Mouse (Mus musculus) embryonic facial prominence, embryonic 10.5 days (tissue): ENCODE measurements at regions not wholly inside any gene's neighbourhood (a gene's known extent, or its start where the extent isn't known, plus 50 kb on each side); places are given as distances from the start of the nearest gene placed in this dataset.

ENCODE experiments used
- DNase-seq: peaks from one replicate; pipeline ENCODE4 v3.0.0-alpha.2; 2017; ENCODE audit warnings: low spot score
- H3K27ac ChIP-seq: fragments of 300-500 bp; sonication (generic); replicated peaks from 2 replicates; pipeline ENCODE4 v1.5.1; 2016; ENCODE audit warnings: mild to moderate bottlenecking
- H3K27me3 ChIP-seq: fragments of 300-500 bp; sonication (generic); replicated peaks from 2 replicates; pipeline ENCODE4 v1.6.1; 2016; ENCODE audit warnings: low read depth, mild to moderate bottlenecking; ENCODE audit not compliant: poor library complexity, severe bottlenecking
- H3K36me3 ChIP-seq: fragments of 300-500 bp; sonication (generic); replicated peaks from 2 replicates; pipeline ENCODE4 v1.6.1; 2016; ENCODE audit warnings: mild to moderate bottlenecking, moderate library complexity
- H3K4me1 ChIP-seq: fragments of 300-500 bp; sonication (generic); 2 replicates; pipeline ENCODE4 v1.6.1; 2016
- H3K4me3 ChIP-seq: fragments of 300-500 bp; sonication (generic); 2 replicates; pipeline ENCODE4 v1.5.1; 2016; ENCODE audit warnings: mild to moderate bottlenecking, moderate library complexity
- H3K9me3 ChIP-seq: fragments of 300-500 bp; sonication (generic); 2 replicates; pipeline ENCODE4 v1.6.1; 2016; ENCODE audit warnings: mild to moderate bottlenecking
- WGBS: fragments of 180-500 bp; shearing (Covaris S2); methylation state at CpG from one replicate; pipeline ENCODE4 v1.1.7; 2016; 5-methylcytosine and 5-hydroxymethylcytosine counted together

GRCm38 (mm10) chr14:114912271-114912670, 179.7 kb upstream of the Gpc5 start:
- no peak for DNase-seq
- H3K27me3 ChIP-seq = no peaks in the 10 kb centered on the region
- no peak overlapping the region for H3K4me3 ChIP-seq
- H3K9me3 ChIP-seq = no peaks in the 10 kb centered on the region
- no peaks in the 10 kb centered on the region for H3K36me3 ChIP-seq
- peaks cover 9% of the 10 kb centered on the region for H3K4me1 ChIP-seq
- WGBS = 74% methylated on average over 7 of the region's 7 CpGs
- H3K27ac ChIP-seq = peak overlapping the region; percentile 54

DNA sequence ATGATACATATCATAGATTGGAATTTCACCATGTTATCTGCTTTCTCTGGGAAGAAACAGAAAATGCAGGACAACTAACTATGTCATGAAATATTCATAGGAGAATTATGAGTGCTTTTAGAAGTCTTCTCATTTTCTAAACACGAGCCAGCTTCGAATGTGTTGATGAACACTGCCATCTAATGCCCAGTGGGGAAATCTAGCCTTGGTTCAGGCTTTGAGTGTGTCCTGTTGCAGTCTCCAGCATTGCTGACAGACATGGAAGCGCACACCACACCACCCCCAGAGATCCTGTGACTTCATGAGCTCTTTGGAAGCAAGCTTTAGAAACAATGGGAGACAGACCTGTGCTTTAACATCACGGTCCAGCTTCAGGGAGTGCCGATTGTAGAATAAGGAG, 178.8 kb upstream of the Gpc5 start:
- Histone ChIP-seq H3K36me3 (no peaks in the 10 kb centered on the region), H3K9me3 (no peaks in the 10 kb centered on the region), H3K4me1 (peaks cover 9% of the 10 kb centered on the region), H3K27me3 (no peaks in the 10 kb centered on the region), H3K27ac (no peak overlapping the region), H3K4me3 (no peak overlapping the region)
- DNase-seq = peak; percentile 44
- WGBS = 49% methylated on average over 5 of the region's 5 CpGs

GRCm38 (mm10) chr14:114945744-114946143, 146.3 kb upstream of the Gpc5 start:
- no peaks in the 10 kb centered on the region for H3K9me3 ChIP-seq

DNA sequence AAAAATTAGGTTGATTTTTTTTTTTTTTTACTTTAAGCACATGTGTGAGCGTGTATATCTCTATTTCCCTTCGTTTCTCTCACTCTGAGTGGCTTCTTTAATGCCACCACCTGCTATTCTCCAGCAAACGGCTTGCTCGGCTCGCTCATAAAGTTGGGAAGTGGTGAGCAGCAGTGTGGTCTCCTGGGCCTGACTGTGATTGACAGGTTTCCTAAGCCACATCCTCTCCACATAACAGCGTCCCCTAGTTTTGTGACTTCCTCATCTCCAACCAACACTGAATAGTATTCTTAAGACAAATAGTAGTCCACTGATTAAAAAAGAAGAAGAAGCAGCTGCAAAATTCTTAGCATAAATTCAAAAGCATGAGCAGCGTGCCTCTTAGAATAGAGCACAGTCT, 145.7 kb upstream of the Gpc5 start:
- 71% methylated on average over 7 of the region's 7 CpGs for WGBS
- no peaks in the 10 kb centered on the region for H3K27me3 ChIP-seq
- H3K4me1 ChIP-seq = peaks cover 35% of the 10 kb centered on the region
- no peak overlapping the region for H3K4me3 ChIP-seq
- no peak overlapping the region for H3K27ac ChIP-seq
- no peaks in the 10 kb centered on the region for H3K36me3 ChIP-seq
- H3K9me3 ChIP-seq = no peaks in the 10 kb centered on the region
- DNase-seq = no peak

More at GRCm38 (mm10) chr14:114945744-114946143, 146.3 kb upstream of the Gpc5 start:
- Histone ChIP-seq H3K4me1 (peaks cover 29% of the 10 kb centered on the region), H3K36me3 (no peaks in the 10 kb centered on the region), H3K27ac (no peak overlapping the region), H3K4me3 (no peak overlapping the region), H3K27me3 (no peaks in the 10 kb centered on the region)
- no peak for DNase-seq
- 79% methylated on average over 6 of the region's 6 CpGs for WGBS

- H3K27ac ChIP-seq = peak overlapping the region; percentile 79
- H3K4me1 ChIP-seq = peaks cover 57% of the 10 kb centered on the region
- no peaks in the 10 kb centered on the region for H3K27me3 ChIP-seq
- 54% methylated on average over 21 of the region's 21 CpGs for WGBS
- 0 out of 2 replicates have a peak overlapping the region, but pooled peaks have one; percentile 13 for H3K4me3 ChIP-seq
- H3K36me3 ChIP-seq = no peaks in the 10 kb centered on the region
- H3K9me3 ChIP-seq = no peaks in the 10 kb centered on the region
- DNase-seq = peak; percentile 30
These were observed 143.5 kb upstream of the Gpc5 start for GRCm38 (mm10) chr14:114948341-114949155.

DNA sequence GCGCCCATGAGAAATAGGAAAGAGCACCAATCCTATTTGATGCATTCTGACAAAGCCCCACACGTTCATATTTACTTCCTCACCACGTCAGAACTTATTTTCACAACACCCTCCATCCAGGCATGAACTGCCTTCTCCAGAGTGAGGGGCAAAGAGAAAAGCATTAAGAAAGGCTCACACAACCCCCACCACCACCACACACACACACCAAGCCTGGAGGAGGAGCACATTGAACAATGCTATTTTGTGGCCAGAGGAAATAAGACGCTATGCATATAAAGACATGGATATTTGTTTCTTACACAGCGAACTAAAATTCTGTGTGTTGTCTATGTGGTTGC, 142.9 kb upstream of the Gpc5 start:
- no peak overlapping the region for H3K4me3 ChIP-seq
- peaks cover 63% of the 10 kb centered on the region for H3K4me1 ChIP-seq
- WGBS = 61% methylated on average over 5 of the region's 5 CpGs
- no peaks in the 10 kb centered on the region for H3K27me3 ChIP-seq
- H3K36me3 ChIP-seq = no peaks in the 10 kb centered on the region
- no peaks in the 10 kb centered on the region for H3K9me3 ChIP-seq
- no peak for DNase-seq
- peak overlapping the region; percentile 79 for H3K27ac ChIP-seq

DNA sequence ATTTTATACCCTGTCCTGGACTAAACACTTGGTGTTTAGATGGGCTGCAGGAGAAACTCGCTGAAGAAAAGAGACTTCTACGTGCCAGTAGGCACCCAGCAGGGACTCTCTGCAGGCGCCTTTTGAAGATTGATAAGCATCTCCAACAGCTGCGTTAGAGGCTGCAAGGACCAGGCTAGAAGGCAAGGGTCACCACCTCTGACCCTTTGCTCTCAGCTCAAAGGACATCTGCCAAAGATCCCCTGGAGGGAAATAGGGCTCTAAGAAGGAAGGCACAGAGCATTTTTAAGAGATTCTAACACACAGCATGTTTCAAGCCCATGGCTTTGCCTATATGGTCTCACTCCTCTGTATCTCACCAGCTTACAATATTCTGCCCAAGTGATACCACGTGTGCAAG, 139.7 kb upstream of the Gpc5 start:
- WGBS = 1% methylated on average over 5 of the region's 5 CpGs
- Histone ChIP-seq H3K4me1 (peaks cover 73% of the 10 kb centered on the region), H3K4me3 (no peak overlapping the region), H3K27me3 (no peaks in the 10 kb centered on the region), H3K36me3 (no peaks in the 10 kb centered on the region), H3K27ac (peak overlapping the region; percentile 68), H3K9me3 (no peaks in the 10 kb centered on the region)
- DNase-seq = peak; percentile 70

- Histone ChIP-seq H3K4me3 (no peak overlapping the region), H3K36me3 (no peaks in the 10 kb centered on the region), H3K9me3 (no peaks in the 10 kb centered on the region), H3K4me1 (peaks cover 65% of the 10 kb centered on the region), H3K27me3 (no peaks in the 10 kb centered on the region), H3K27ac (peak overlapping the region; percentile 21; the same call in 1 of the 2 replicates)
- peak; percentile 15 for DNase-seq
- WGBS = 33% methylated on average over 4 of the region's 4 CpGs
These were observed 138.8 kb upstream of the Gpc5 start for GRCm38 (mm10) chr14:114953070-114953665.

DNA sequence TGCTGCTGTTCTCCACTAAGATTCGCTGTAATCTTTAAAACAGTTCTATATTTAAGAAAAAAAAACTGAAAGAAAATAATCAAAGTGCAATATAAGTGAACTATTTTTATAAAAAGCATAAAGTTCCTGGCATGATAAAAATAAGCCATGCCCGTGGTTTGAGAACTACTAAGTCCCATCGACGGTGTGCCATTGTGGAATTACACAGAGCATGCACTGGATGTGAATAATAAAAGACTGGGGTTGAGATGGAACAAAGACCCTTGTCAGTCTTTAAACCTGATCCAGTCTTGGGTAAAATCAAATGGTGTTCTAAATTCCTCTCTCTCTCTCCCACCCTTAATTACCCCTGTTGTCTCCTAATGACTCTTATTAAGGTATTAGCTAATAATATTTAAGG, 137.7 kb upstream of the Gpc5 start:
- no peaks in the 10 kb centered on the region for H3K9me3 ChIP-seq
- DNase-seq = no peak
- peaks cover 54% of the 10 kb centered on the region for H3K4me1 ChIP-seq
- no peaks in the 10 kb centered on the region for H3K36me3 ChIP-seq
- H3K27me3 ChIP-seq = no peaks in the 10 kb centered on the region
- 47% methylated on average over 4 of the region's 4 CpGs for WGBS
- no peak overlapping the region for H3K4me3 ChIP-seq
- peak overlapping the region; percentile 44; the same call in 1 of the 2 replicates for H3K27ac ChIP-seq

DNA sequence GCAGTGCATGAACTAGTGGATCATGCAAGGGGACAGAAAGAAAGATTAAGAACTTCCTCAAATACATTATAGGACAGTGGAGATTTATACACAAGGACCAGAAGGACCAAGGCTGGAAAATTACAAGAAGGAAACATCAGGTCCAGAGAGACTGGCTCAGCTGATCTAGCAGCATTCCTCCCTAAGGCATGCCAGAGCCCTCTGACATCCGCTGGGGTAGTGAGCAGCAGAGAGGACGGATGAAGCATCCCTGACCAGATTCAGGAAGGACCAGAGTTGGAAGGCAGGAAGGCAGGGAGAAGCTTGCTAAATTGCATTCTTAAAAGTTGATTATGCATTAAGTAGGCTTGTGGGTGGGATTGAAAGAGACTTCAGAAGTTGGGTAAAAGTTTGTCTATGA, 136.4 kb upstream of the Gpc5 start:
- peaks cover 64% of the 10 kb centered on the region for H3K4me1 ChIP-seq
- no peak overlapping the region; the same call in 1 of the 2 replicates for H3K27ac ChIP-seq
- DNase-seq = no peak
- no peaks in the 10 kb centered on the region for H3K9me3 ChIP-seq
- no peaks in the 10 kb centered on the region for H3K27me3 ChIP-seq
- no peaks in the 10 kb centered on the region for H3K36me3 ChIP-seq
- no peak overlapping the region for H3K4me3 ChIP-seq
- 24% methylated on average over 2 of the region's 2 CpGs for WGBS

GRCm38 (mm10) chr14:114960273-114960672, 131.7 kb upstream of the Gpc5 start:
- Histone ChIP-seq H3K9me3 (no peaks in the 10 kb centered on the region), H3K4me1 (peaks cover 20% of the 10 kb centered on the region), H3K27ac (no peak overlapping the region), H3K27me3 (no peaks in the 10 kb centered on the region), H3K36me3 (no peaks in the 10 kb centered on the region), H3K4me3 (no peak overlapping the region)
- DNase-seq = no peak
- WGBS = 27% methylated on average over 5 of the region's 5 CpGs

- Histone ChIP-seq H3K9me3 (no peaks in the 10 kb centered on the region), H3K4me1 (peaks cover 11% of the 10 kb centered on the region), H3K4me3 (no peak overlapping the region), H3K27me3 (no peaks in the 10 kb centered on the region), H3K27ac (no peak overlapping the region), H3K36me3 (no peaks in the 10 kb centered on the region)
- DNase-seq = no peak
- WGBS = 64% methylated on average over 3 of the region's 3 CpGs
These were observed 126.1 kb upstream of the Gpc5 start for GRCm38 (mm10) chr14:114965941-114966340.

DNA sequence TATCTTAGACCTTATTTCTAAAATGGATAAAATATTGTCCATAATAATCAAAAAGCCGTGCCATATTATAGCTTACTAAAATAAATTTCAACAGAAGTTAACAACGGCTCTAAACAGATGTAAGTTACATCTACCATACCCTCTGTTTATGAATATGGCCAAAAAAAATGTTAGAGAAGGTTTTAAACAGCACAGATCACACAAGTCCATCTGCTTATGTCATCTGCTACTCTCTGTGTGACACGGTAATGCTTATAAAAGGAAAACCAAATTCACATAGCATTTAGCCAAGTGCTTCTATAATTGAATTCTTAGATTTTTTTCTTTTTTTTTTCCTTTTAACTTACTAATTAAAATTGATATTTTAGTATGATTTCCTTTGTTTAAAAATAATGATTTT, 123.0 kb upstream of the Gpc5 start:
- peaks cover 15% of the 10 kb centered on the region for H3K4me1 ChIP-seq
- H3K36me3 ChIP-seq = no peaks in the 10 kb centered on the region
- H3K4me3 ChIP-seq = no peak overlapping the region
- no peak for DNase-seq
- no peaks in the 10 kb centered on the region for H3K9me3 ChIP-seq
- WGBS = 95% methylated on average over 3 of the region's 3 CpGs
- no peak overlapping the region for H3K27ac ChIP-seq
- no peaks in the 10 kb centered on the region for H3K27me3 ChIP-seq
